Mouse (Mus musculus): ENCODE measurements around the gene Zfp207. TPM values are rescaled to one million over a fixed set of nuclear protein-coding genes. Genes with fewer than 3 reads are reported as not detected.

The Zfp207 gene
- polyA plus RNA-seq, 1 experiment: 15.6 TPM

GRCm38 (mm10) chr11:80446916-80447315 lies 63.8 kb downstream of the Zfp207 start:
- TF ChIP-seq GATA1 (IDR thresholded peaks at IDR 0.05; ENCODE audit: low read length): no peak

GRCm38 (mm10) chr11:80449859-80450258 lies 66.8 kb downstream of the Zfp207 start:
- TF ChIP-seq GATA1 (IDR thresholded peaks at IDR 0.05; ENCODE audit: low read length): no peak

GRCm38 (mm10) chr11:80452242-80452641 lies 69.2 kb downstream of the Zfp207 start:
- peak; percentile 10 for TF ChIP-seq GATA1 (IDR thresholded peaks at IDR 0.05; ENCODE audit: low read length)

- peak; percentile 38 for TF ChIP-seq GATA1 (IDR thresholded peaks at IDR 0.05; ENCODE audit: low read length)
Observed at GRCm38 (mm10) chr11:80453198-80453597, 70.1 kb downstream of the Zfp207 start.

Other genes starting within 250 kb of the Zfp207 start
- gene Tefm, start 241.1 kb upstream of the Zfp207 start, polyA plus RNA-seq (2012): 1.1 TPM in 2 replicates
- not detected in 2 replicates for gene Adap2, start 229.2 kb upstream of the Zfp207 start, polyA plus RNA-seq (2012)
- 3.7 and 4.7 TPM in 2 replicates for gene Rnf135, start 199.4 kb upstream of the Zfp207 start, polyA plus RNA-seq (2012)
- gene Rhot1, start 174.3 kb upstream of the Zfp207 start, polyA plus RNA-seq (2012): 7.8 and 11.5 TPM in 2 replicates
- 0.06 TPM in 2 replicates for gene Rhbdl3, start 82.4 kb upstream of the Zfp207 start, polyA plus RNA-seq (2012)
- 3.6 and 5.7 TPM in 2 replicates for gene 5730455P16Rik, start 5.2 kb upstream of the Zfp207 start, polyA plus RNA-seq (2012)
- 57.2 and 67.3 TPM in 2 replicates for gene Psmd11, start 45.3 kb downstream of the Zfp207 start, polyA plus RNA-seq (2012)
- 1.6 and 2.2 TPM in 2 replicates for gene Cdk5r1, start 93.7 kb downstream of the Zfp207 start, polyA plus RNA-seq (2012)

Measured in G1E-ER4 (cell line).